Mouse (Mus musculus) kidney, adult 2 months (tissue): ENCODE measurements around the gene Tiam1.

ENCODE experiments used
- CTCF ChIP-seq: fragments of 200-500 bp; conservative IDR thresholded peaks from 2 replicates; pipeline ENCODE4 v1.5.1; 2011; ENCODE audit warnings: low read depth, mild to moderate bottlenecking, control low read depth, low read length, moderate library complexity, mixed read lengths; ENCODE audit not compliant: insufficient read depth, insufficient read length
- POLR2A ChIP-seq: fragments of 200-500 bp; IDR thresholded peaks from one replicate; pipeline ENCODE4 v1.6.1; 2011; ENCODE audit warnings: low read depth, low read length, control low read depth

DNA sequence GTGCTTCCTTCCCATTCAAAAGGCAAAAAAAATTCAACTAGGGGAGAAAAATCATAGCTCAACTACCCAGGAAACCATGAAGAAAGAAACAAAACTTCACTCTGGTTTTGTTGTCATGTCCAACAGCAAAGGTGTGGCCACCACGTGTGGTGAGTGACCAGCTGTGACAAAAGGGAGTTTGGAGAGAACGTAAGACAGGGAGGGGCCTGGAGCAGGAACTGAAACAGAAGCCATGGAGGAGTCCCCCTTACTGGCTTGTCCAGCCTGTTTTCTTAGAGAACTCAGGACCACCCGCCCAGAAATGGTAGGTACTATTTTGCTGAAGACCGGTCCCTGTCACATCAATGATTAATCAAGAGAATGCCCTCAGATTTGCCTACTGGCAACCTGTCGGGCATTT is 342.1 kb downstream of the Tiam1 start:
- TF ChIP-seq CTCF (no peak), POLR2A (no peak)
